Mouse (Mus musculus) midbrain, embryonic 14.5 days (tissue): Measurements from ENCODE around the gene Cd40lg. TPM values are rescaled to one million over a fixed set of nuclear protein-coding genes. Genes with fewer than 3 reads are reported as not detected.

Source experiments
- ATAC-seq: fragments of 200-750 bp; cut with Nextera tagmentation; 2 replicates; pipeline ENCODE4 v1.8.0; 2017; ENCODE audit warnings: moderate number of reproducible peaks, moderate library complexity; ENCODE audit not compliant: low FRiP score, low TSS enrichment
- DNase-seq: peaks from one replicate; pipeline ENCODE4 v3.0.0-alpha.2; 2015
- H3K27ac ChIP-seq: fragments of 300-500 bp; sonication (generic); replicated peaks from 2 replicates; pipeline ENCODE4 v1.5.1; 2014; ENCODE audit warnings: mild to moderate bottlenecking, low read depth, low read length, moderate library complexity
- H3K27me3 ChIP-seq: fragments of 300-500 bp; sonication (generic); 2 replicates; pipeline ENCODE4 v1.6.1; 2014; ENCODE audit warnings: low read length, control low read depth, mixed read lengths; ENCODE audit not compliant: control insufficient read depth, insufficient read depth
- H3K36me3 ChIP-seq: fragments of 300-500 bp; sonication (generic); 2 replicates; pipeline ENCODE4 v1.6.1; 2014; ENCODE audit warnings: low read length, control low read depth; ENCODE audit not compliant: control insufficient read depth, insufficient read depth
- H3K4me1 ChIP-seq: fragments of 300-500 bp; sonication (generic); 2 replicates; pipeline ENCODE4 v1.6.1; 2014; ENCODE audit warnings: mild to moderate bottlenecking, antibody characterized with exemption, low read length, control low read depth; ENCODE audit not compliant: control insufficient read depth, insufficient read depth
- H3K4me2 ChIP-seq: fragments of 300-500 bp; sonication (generic); 2 replicates; pipeline ENCODE4 v1.6.1; 2014; ENCODE audit warnings: mild to moderate bottlenecking, low read length, moderate library complexity
- H3K4me3 ChIP-seq: fragments of 300-500 bp; sonication (generic); replicated peaks from 2 replicates; pipeline ENCODE4 v1.5.1; 2014; ENCODE audit warnings: low read depth, low read length
- H3K9ac ChIP-seq: fragments of 300-500 bp; sonication (generic); replicated peaks from 2 replicates; pipeline ENCODE4 v1.6.1; 2014; ENCODE audit warnings: mild to moderate bottlenecking, low read length, moderate library complexity
- H3K9me3 ChIP-seq: fragments of 300-500 bp; sonication (generic); 2 replicates; pipeline ENCODE4 v1.6.1; 2016; ENCODE audit warnings: low read length, control low read depth, mixed read lengths; ENCODE audit not compliant: control insufficient read depth
- WGBS: fragments of 180-500 bp; shearing (Covaris S2); extraction: QIAGEN DNeasy Blood & Tissue Kit; methylation state at CpG from one replicate; pipeline ENCODE4 v1.1.7; 2014; 5-methylcytosine and 5-hydroxymethylcytosine counted together
- polyA plus RNA-seq: library from polyadenylated mRNA; unstranded; fragments of >200 nt; fragmentation: Nextera tagmentation; extraction: Ambion mirVana; gene quantifications from 2 replicates; pipeline ENCODE4 v1.2.1, GENCODE M21; 2014

Cd40lg gene
- polyA plus RNA-seq, 1 experiment from 2014 or later = not detected

- no peak for DNase-seq
- 71% methylated on average over 2 of the region's 2 CpGs for WGBS
- no peak for ATAC-seq
- Histone ChIP-seq H3K27me3 (no peaks in the 10 kb centered on the region), H3K4me1 (no peaks in the 10 kb centered on the region), H3K4me3 (no peak overlapping the region), H3K4me2 (no peak overlapping the region), H3K36me3 (no peaks in the 10 kb centered on the region), H3K9me3 (no peaks in the 10 kb centered on the region), H3K9ac (no peak overlapping the region), H3K27ac (no peak overlapping the region)
Measured at GRCm38 (mm10) chrX:57228178-57228577, 16.2 kb downstream of the Cd40lg start.

DNA sequence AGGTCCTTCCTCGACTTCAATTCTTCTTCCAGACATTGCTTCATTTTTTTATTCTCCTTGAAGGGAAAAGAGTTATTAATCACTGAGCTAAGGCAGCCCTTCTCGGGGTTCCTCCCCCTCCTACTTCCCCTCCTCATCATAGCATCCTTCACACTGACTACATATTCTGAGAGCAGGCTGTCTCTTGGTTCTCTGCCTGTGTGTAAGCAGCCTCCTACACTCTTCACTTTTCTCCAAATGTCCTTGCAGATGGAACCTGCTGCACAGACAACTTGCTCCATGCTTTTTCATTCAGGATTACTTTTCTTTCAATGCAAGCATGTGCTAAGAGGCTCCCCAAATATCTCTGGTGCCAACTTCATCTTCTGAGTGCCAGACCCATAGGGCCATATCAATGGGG lies 21.7 kb downstream of the Cd40lg start:
- no peaks in the 10 kb centered on the region for H3K9me3 ChIP-seq
- DNase-seq (no peak), ATAC-seq (no peak)
- H3K36me3 ChIP-seq = no peaks in the 10 kb centered on the region
- H3K27me3 ChIP-seq = no peaks in the 10 kb centered on the region
- 78% methylated on average over 2 of the region's 2 CpGs for WGBS
- H3K4me2 ChIP-seq = no peak overlapping the region
- H3K4me1 ChIP-seq = no peaks in the 10 kb centered on the region
- no peak overlapping the region for H3K9ac ChIP-seq
- no peak overlapping the region for H3K27ac ChIP-seq
- H3K4me3 ChIP-seq = no peak overlapping the region

- 64% methylated on average over 4 of the region's 4 CpGs for WGBS
- Histone ChIP-seq H3K4me2 (no peak overlapping the region), H3K36me3 (no peaks in the 10 kb centered on the region), H3K9me3 (no peaks in the 10 kb centered on the region), H3K27ac (no peak overlapping the region), H3K4me1 (no peaks in the 10 kb centered on the region), H3K27me3 (no peaks in the 10 kb centered on the region), H3K4me3 (no peak overlapping the region), H3K9ac (no peak overlapping the region)
- no peak for DNase-seq
- ATAC-seq = no peak
Measured at GRCm38 (mm10) chrX:57235982-57236381, 24.0 kb downstream of the Cd40lg start.

- H3K27ac ChIP-seq = no peak overlapping the region
- no peaks in the 10 kb centered on the region for H3K36me3 ChIP-seq
- 83% methylated on average over 3 of the region's 3 CpGs for WGBS
- H3K9me3 ChIP-seq = no peaks in the 10 kb centered on the region
- H3K4me1 ChIP-seq = no peaks in the 10 kb centered on the region
- H3K9ac ChIP-seq = no peak overlapping the region
- no peaks in the 10 kb centered on the region for H3K27me3 ChIP-seq
- no peak overlapping the region for H3K4me2 ChIP-seq
- H3K4me3 ChIP-seq = no peak overlapping the region
- ATAC-seq = no peak
- no peak for DNase-seq
Measured at GRCm38 (mm10) chrX:57238572-57238971, 26.6 kb downstream of the Cd40lg start.

- ATAC-seq (no peak), DNase-seq (no peak)
- no peaks in the 10 kb centered on the region for H3K9me3 ChIP-seq
- H3K9ac ChIP-seq = no peak overlapping the region
- no peaks in the 10 kb centered on the region for H3K27me3 ChIP-seq
- no peak overlapping the region for H3K27ac ChIP-seq
- no peak overlapping the region for H3K4me3 ChIP-seq
- H3K4me1 ChIP-seq = no peaks in the 10 kb centered on the region
- H3K4me2 ChIP-seq = no peak overlapping the region
- no peaks in the 10 kb centered on the region for H3K36me3 ChIP-seq
- WGBS = 72% methylated on average over 7 of the region's 7 CpGs
Measured at GRCm38 (mm10) chrX:57253329-57254055, 41.5 kb downstream of the Cd40lg start.

DNA sequence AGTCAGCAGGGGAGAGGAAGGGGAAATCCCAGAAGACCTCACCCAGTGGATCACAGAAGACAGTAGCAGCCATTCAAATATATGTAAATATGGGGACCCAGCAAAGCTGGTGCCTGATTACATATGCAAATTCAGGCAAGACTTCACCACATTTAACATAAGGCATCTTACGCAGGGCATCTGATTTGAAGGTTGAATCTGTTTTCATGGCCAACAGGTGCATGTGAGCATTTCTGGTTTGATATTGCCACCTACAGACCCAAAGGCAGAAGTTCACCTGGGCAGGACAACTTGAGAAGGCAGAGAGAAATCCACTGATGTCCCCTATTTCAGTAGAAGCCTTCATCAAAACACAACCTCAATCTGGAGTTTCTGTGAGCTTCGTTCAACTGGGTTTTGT lies 48.8 kb downstream of the Cd40lg start:
- H3K27me3 ChIP-seq = no peaks in the 10 kb centered on the region
- DNase-seq (peak; percentile 59), ATAC-seq (no peak)
- H3K9me3 ChIP-seq = no peaks in the 10 kb centered on the region
- no peak overlapping the region for H3K9ac ChIP-seq
- H3K4me3 ChIP-seq = no peak overlapping the region
- no peaks in the 10 kb centered on the region for H3K36me3 ChIP-seq
- WGBS = 54% methylated on average over 2 of the region's 2 CpGs
- no peaks in the 10 kb centered on the region for H3K4me1 ChIP-seq
- no peak overlapping the region for H3K27ac ChIP-seq
- H3K4me2 ChIP-seq = no peak overlapping the region

DNA sequence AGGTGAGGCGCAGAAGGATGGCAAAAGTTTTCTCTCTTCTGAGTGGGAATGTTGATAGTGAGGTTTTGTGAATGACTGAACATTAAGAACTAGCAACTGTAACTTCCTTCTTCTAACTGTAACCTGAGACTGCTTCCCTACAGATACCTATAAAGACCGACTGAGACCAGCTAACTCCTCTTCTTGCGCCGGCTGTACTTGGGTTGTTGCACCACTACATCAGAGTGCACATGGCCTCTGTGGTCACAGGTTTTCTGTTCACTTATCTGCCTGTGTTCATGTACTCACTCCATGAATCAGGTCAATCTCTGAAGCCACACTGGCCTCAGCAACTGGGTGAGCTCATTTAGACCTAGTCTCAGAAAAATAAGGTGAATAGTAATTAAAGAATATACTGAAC lies 51.6 kb downstream of the Cd40lg start:
- Histone ChIP-seq H3K9me3 (no peaks in the 10 kb centered on the region), H3K27ac (no peak overlapping the region), H3K4me3 (no peak overlapping the region), H3K9ac (no peak overlapping the region), H3K4me2 (no peak overlapping the region), H3K27me3 (no peaks in the 10 kb centered on the region), H3K4me1 (no peaks in the 10 kb centered on the region), H3K36me3 (no peaks in the 10 kb centered on the region)
- DNase-seq (no peak), ATAC-seq (no peak)
- 86% methylated on average over 4 of the region's 4 CpGs for WGBS

Other genes with a start within 250 kb of the Cd40lg start
- 0.08 TPM in 1 of 2 replicates, not detected in the other for gene Brs3, start 169.1 kb upstream of the Cd40lg start, polyA plus RNA-seq
- 77.6 and 89.3 TPM in 2 replicates for gene Htatsf1, start 158.6 kb upstream of the Cd40lg start, polyA plus RNA-seq
- gene Vgll1, start 124.0 kb upstream of the Cd40lg start, polyA plus RNA-seq = not detected in 2 replicates
- 6.6 and 9.4 TPM in 2 replicates for gene Arhgef6, start 126.6 kb downstream of the Cd40lg start, polyA plus RNA-seq
- 187 and 248 TPM in 2 replicates for gene Rbmx, start 180.9 kb downstream of the Cd40lg start, polyA plus RNA-seq
- not detected in 2 replicates for gene Gm364, start 197.0 kb downstream of the Cd40lg start, polyA plus RNA-seq